Mouse (Mus musculus) adrenal gland, adult 8-10 months (tissue): ENCODE measurements around the gene Mobp. TPM values are rescaled to one million over a fixed set of nuclear protein-coding genes. Genes with fewer than 3 reads are reported as not detected.
"Not testable (repeated sequence)": the region's sequence is repeated elsewhere in the genome, so short reads cannot be mapped to it uniquely, and the experiment has no call there.

ENCODE experiments used
- DNase-seq: peaks from one replicate; pipeline ENCODE4 v3.0.0; 2022
- total RNA-seq, 4 experiments: library from RNA; stranded (reverse); gene quantifications; 2 replicates each; pipeline ENCODE4 v1.2.4; 2022

The Mobp gene
- total RNA-seq: under 1 TPM; 0.23 to 0.59 (median 0.37) TPM

DNA sequence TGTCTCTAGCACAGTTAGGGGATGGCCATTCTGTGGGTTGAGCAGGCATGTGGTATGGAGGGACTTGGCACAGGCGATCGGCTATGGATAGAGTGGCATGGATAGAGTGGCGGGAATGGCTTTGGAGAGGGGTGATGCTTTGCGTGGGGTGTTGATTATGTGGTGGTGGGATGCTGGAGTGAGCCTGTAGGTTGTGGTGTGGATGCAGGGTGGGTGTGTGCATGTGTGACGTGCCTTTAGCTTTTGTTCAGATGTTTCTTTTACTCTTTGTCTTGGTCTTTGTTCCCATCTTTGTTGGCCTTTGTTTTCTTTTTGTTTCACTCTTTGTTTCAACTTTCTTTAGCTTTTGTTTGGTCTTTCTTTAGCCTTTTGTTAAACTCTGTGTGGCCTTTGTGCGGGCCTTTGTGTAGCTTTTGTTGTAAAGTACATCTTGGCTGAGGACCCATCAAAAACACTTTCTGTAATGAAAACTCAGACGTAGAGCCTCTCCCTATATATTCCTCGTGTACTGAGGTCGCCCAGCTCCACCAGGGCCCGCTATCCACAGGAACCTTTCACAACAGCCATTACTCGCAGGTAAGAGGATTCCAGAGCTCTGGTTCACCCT is at the start of gene Mobp:
Mobp (plus strand) TSS at position 486 of the 607 bp plus-strand sequence.
- no peak for DNase-seq

DNA sequence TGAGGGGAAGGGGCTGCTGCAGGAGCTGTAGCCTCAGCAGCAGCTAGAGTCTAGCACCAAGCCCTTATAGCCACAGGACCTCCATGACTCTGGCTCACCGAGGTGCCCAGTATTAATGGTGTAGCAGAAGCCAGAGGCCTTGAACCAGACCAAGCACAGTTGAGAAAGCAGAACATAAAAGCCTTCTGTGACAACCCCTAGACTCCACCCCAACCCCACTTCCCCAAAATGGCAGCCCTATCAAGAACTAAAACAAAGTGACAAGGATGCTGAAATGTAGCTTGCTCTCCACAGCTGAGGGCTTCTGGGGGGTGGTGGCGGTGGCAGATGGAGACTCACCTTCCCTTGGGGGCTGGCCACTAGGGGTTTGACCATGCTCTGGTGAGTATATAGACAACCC is 48.3 kb upstream of the Mobp start:
- no peak for DNase-seq

DNA sequence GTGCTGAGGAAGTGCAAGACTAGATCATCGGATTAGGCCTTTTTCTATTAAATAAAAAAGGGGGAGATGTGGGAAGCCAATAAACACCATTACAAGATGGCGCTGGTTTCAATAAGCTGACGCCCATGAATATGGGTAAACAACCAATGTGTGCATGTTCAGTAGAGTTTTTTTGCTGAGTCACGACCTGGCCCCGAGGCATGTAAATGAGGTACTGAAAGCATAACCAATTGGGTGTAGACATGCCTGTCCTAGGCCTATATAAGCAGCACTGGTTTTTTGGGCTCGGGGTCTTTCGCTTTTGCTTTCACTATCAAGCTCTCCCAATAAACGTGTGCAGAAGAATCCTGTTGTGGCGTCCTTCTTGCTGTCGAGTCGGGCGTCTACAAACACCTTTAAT is 40.6 kb upstream of the Mobp start:
- not testable (repeated sequence) for DNase-seq

DNA sequence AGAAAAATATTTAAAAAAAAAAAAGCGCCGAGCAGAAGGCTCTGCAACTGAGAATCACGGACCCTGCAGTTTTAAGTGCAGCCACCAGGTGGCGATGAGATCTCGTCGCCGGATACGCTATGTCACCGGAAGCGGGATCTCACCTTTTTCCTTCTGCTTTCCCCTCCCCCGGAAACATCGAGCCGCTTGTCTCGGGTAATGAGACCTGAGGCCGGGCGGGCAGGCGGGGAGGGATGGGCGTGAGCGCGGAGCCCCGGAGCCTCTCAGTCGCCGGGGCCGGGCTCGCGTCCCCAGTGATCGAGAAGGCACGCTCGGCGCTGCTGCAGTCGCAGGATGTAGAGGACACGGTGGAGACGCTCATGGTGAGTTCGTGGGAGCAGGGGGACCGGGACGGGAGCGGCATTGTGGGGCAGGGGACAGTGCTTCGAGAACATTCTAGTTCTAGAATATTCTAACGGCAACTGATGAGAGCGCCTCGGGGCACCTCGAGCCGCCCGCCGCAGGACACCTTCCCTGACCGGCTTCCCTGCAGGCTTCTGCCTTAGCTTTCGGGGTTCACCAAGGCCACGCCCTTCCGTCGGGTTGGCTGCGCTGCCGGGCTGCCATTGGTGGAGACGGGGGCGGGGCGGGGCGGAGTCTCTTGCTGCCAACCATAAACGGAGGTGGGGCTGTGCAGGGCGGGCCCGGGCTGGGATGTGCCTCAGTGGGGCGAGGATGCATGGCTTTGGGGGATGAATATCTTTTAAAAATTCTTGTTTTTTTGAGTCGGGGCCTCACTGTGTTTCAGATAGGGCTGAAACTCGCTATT is 39.1 kb upstream of the Mobp start, which contains the start of gene Slc25a38:
Slc25a38 (plus strand) TSS at position 164 of the 808 bp plus-strand sequence.
- DNase-seq: peak; percentile 93

DNA sequence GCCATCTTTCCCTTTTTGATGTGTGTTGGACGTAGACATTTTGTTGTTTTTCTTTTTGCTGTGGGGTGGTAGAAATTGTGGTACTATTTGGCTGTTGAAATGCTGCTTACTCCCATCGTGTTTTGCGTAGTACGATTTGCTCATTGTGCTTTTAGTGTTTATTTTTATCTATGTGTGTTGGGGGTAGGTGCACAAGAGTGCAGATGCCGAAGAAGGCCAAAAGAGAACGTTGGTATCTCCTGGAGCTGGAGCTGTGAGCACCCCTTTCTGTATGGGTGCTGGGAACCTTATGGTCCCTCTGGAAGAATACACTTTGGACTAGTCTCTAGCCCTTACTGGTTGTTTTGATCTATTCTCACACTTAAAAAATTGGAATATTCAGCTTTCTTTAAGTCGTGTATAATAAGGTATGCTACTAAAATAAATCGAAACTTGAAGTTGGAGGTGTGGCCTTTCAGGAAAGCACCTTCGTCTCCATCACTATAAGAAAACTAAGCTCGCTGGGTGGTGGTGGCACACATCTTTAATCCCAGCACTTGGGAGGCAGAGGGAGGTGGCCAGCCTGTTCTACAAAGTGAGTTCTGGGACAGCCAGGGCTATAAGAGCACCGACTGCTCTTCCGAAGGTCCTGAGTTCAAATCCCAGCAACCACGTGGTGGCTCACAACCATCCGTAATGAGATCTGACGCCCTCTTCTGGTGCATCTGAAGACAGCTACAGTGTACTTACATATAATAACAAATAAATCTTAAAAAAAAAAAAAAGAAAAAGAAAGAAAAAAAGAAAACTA is 38.2 kb upstream of the Mobp start:
- DNase-seq: no peak

DNA sequence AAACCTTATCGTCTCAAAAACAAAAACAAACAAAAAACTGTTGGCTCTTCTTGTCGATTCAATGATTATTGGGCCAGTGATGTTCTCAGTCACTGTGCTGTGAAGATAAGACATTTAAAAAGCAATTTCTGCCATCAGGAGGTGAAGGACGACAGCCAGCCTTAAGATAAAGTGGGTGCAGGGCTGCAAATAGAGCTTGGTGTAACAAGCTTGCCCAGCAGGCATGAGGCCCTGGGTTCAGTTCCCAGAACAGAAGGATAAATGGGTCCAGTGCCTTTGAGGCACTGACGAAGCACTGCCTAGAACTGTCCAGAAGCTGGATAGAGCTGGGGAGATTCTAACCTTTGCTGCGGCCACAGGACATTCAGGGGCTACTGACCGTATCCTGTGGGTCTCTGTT is 37.0 kb upstream of the Mobp start:
- no peak for DNase-seq

DNA sequence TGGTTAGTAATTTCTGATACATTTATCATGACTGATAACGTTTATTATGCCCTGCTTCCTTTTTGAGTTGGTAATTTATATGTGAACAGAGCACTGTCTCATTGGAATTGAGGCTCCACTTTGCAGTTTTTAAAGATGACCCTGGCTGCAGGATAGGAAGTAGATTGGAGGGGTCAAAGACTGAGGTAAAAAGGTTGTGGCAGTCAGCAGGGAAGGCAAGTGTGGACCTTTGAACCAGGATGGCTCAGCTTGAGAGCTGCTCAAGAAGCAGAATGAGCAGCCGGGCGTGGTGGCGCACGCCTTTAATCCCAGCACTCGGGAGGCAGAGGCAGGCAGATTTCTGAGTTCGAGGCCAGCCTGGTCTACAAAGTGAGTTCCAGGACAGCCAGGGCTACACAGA is 36.1 kb upstream of the Mobp start:
- DNase-seq: no peak

DNA sequence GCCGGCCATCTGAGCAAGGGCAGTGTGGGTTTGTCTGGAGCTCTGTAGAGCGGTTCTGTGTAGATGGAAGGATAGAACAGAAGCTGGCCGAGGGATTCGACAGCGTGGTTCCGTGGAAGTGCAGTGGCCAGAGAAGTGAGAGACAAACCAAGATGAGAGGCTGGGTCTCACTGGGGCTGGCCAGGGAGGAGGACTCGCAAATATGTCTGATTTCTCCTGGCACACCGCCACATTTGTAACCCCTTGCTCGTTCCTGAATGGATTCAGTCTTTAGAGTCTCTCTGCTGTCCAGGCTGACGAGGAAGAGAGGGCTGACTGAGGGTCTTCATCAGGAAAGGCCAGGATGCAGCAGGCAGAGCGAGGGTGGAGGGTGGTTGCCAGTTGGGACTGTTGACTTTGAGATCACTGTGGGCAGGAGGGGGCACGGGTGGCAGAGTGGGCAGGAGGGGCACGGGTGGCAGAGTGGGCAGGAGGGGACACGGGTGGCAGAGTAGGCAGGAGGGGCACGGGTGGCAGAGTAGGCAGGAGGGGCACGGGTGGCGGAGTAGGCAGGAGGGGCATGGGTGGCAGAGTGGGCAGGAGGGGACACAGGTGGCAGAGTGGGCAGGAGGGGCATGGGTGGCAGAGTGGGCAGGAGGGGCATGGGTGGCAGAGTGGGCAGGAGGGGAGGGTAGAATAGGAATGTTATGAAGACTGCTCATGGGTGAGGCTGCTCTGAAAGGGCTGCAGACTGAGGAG is 35.3 kb upstream of the Mobp start:
- no peak for DNase-seq

DNA sequence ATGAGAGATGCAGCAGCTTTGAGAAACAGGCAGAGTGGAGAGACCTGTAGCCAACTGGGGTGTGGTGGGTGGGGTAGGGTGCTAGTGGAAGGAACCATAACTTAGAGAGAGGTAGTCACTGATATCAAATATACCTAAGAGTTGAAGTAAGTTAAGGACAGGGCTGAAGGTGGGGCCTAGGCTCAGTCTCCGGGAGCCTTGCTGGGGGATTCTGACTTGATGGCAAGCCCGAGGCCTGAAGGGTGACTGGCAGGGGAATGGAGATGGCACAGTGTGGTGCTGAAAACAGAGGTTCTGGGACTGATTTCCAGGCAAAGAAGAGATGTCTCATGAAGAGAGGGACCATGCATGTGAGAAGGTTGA is 34.7 kb upstream of the Mobp start:
- no peak for DNase-seq

DNA sequence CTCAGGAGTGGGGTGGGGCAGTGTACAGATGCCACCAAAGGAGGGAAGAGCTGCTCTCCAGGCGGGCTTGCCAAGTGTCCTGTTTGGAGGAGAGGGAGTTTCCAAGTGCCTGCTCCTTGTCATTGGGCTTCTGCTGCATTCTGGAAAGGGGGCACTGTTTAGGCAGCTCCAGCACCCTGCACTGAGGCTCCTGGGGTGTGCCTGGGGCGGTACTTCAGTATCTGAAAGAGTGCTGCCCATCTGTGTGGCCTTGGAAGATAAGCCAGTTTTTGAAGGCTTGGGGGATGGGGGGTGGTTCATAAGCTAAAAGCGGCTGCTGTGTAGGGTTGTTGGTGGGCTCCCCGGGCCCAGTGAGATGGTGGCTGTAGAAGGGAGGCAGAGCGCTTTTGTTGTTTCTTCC is 33.9 kb upstream of the Mobp start:
- no peak for DNase-seq

DNA sequence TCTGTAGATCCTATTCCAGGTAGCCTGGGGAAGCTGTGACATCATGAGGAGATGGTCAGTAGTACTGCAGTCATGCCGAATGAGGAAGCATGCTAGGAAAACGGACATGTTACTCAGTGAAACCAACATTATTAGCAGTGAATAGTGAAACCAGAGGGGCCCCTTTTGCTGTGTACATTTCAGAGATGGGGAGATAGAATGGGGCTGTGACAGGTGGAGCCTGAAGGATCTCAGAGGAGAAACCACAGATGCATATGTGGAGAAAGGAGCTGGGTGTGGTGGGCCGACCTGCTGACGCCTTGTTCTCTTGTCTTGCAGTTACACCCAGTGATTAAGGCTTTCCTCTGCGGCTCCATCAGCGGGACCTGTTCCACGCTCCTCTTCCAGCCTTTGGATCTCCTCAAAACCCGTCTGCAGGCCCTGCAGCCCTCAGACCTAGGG is 33.3 kb upstream of the Mobp start:
- DNase-seq: no peak

DNA sequence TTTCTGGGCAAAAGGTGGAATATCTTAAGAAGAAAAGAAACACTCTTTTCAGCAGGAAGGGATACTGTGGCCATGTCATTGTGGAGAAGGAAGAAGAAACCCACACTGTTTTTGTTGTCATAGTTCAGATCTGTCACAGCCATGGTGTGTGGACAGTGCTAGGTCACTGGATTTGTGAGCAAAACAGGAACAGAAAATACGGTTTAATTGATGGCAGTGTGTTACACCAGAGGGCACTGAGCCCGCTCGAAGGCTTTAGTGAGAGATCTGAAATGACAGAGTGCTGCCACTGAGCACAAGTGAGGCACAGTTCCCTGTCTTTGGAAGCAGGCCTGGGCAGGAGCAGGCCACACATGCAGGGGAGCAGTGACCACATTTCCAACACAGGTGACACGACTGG is 31.3 kb upstream of the Mobp start:
- no peak for DNase-seq

DNA sequence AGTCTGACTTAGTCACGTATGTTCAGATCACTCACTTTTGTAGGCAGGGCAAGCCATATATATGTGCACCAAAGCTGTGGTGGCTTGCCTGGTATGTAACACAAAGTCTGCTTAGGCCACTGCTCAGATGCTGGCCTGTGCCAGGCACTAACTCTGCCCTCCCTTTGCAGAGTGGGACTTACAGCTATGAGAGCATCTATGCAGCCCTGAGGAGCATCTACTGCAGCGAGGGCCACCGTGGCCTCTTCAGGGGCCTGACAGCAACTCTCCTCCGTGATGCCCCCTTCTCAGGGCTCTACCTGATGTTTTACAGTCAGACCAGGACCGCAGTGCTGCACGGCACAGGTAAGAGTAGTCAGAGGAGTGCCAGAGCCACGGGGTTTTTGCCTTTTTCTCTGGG is 29.0 kb upstream of the Mobp start:
- DNase-seq: no peak

DNA sequence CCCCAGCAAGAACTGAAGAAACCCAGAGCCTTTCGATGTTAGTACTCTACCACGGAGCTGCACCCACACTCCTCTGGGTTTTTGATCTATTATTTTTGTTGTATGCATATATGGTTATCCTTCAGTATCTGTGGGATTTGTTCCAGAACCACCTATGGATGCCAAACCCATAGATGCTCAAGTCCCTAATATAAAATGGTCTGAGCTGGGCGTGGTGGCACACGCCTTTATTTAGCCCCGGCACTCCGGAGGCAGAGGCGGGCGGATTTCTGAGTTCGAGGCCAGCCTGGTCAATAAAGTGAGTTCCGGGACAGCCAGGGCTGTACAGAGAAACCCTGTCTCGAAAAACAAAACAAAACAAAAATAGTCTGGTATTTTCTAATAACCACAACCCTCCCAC is 22.6 kb upstream of the Mobp start:
- DNase-seq: no peak

DNA sequence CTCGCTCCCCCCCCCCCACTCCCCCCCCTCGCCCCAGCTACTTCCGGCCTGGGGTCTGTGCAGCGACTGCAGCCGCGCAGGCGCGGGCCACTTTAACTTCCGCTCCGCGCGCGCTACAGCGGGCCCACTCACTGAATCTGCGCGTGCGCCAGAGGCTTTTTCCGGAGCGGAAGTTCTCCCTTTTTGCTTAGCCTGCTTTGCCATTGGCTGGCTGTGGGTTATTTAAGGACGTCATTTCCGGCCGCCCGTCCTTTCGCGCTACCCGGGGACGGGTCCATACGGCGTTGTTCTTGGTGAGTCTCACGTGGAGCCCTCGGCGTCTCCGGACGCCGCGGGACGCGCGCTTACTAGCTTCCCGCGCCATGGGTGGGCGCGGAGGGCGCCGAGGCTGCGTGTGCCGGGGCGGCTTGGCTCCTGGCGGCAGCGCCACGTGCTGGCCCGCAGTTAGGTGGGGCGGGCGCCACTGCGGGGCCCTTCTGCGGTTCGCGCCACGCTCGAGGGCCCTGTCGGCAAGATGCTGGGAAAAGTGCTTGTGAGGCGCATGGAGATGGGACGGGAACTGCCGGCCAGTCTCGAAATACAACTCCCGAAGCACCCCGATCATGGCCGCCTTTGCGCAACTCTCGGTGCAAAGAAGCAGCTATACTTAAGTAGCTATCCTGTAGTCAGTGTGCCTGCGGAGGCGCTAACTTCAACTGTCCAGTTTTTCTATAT is 21.8 kb upstream of the Mobp start, which contains the start of gene Rpsa:
Rpsa (plus strand) TSS at position 152 of the 714 bp plus-strand sequence.
- DNase-seq: peak; percentile 97

DNA sequence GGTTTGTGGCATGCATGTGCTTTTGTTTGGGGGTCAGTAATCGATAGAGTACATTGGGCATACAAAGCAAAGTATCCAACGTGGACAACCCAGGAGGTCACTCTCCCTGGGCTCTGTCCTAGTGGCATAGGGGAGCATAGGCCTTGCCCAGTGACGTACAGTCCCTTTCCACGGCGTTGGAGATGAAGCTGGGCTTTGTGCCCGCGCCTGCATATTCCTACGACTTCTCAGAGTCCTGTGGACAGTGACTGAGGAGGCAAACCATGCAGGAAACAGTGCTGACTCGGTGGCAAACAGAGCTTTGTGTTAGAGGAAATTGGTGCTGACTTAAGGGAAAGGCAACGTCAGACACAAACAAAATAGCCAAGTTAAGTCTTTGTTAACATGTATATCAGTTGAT is 20.2 kb upstream of the Mobp start:
- DNase-seq: no peak

DNA sequence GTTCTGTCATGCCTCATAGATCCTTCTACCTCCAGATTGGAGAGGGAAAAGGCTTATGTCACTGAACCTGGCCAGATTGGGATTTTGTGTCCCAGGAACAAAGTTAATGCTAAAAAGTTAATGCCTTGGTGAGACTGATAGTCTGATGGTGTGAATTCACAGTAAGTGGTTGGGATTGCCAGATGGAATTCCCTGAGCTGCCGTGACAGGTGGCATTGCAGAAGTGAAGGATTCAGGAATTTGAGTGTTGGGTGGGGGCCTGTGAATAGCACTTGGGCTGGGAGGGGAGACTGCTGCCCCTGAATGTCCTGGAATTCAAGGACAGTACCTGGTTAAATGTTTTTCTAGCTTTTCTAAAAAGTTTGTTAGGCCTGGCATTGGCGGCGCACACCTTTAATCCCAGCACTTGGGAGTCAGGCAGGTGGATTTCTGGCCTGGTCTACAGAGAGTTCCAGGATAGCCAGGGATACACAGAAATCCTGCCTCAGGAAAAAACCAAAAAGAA is 17.7 kb upstream of the Mobp start:
- DNase-seq: no peak

DNA sequence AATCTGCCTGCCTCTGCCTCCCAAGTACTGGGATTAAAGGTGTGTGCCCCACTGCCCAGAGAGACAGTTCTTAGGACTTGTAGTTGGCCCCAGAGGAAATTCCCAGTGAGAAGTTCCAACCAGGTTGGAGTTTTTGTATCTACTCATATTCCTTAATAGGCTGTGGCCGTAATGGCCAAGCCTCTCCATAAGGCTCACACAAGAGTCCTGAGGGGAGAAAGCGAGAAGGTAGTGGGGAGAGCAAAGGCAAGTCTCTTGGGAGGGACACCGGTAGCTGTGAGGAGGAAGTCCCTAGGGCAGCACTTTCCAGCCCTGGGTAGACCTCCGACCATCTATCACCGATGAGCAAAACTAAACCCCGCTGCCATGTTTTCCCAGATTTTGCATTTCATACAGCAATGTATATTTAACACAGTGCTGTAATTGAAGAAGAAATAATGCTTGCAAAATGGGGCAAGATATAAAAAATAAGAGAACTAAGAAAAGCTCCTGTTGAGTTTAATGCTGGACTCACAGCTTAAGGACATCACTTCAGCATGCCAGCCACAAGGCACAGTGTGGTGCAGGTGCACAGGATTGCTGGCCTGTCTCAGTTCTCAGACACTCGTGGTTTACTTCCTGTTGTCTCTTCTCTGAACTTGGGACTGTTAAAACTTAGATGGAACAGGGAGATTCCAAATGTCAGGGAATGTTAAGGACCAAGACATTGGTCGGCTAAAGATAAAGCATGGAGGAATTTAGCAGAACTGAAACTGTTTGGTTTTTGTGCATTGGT is 16.3 kb upstream of the Mobp start:
- DNase-seq: no peak

DNA sequence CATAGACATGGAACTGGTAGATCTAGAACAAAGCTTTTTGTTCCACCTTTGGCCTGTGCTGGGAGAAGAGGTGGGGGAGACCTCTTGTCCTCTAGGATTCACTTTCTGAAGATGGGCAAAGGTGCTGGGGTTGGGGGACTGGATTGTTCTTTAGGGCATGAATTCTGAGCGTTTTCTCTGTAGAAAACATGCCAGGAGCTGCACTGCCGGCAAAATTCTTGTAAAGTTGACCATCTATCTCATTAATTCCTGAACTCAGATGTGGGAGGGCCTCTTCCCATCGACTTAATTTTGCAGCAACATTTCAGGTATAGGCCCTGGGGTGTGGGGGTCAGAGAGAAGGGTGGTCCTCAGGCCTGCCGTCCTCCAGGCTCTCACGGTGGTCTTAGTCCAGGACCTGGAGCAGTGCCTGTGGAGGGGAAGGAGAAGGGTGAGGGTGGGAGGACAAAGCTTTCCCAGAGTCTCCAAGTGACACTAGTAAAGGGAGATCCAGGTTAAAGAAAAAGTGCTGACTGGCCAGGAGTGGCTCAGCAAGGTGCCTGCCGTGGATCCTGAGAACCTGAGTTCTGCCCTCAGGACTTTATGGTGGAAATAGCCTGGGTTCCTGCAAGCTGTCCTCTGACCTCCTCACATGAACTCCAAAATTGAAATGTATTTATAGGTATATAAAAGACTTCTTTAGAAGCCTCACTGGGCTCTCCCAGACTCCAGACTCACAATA is 15.6 kb upstream of the Mobp start:
- DNase-seq: no peak

DNA sequence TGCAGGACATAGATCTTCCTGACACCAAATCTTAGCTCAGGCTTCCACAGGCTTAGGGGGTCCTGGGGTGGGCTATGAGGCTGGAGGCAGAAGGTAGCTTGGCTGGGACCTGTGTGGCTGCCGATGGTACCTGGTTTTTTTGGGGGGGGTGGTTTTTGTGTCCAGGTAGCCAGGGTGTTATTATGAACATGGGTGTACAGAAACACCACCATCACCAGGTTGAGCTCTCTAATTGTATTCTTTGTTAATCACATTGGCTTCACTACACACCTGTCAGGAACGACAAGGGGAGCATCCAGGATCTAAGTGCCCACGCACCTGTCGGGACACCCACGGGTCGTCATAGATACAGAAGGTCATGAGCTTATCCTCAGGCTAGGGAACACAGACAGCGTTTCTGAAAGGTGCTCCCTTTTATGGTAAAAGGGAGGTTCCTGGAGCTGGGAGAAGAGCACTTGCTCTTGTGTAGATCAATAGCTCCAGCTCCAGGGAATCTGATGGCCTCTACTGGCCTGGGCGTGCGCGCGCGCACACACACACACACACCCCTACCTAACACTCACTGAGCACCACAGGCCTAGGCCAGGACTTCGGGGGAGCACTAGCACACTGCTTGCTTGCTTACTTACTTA is 14.9 kb upstream of the Mobp start:
- no peak for DNase-seq
